ENCODE assay signal across 8 mouse cellular contexts in the genomic region with DNA sequence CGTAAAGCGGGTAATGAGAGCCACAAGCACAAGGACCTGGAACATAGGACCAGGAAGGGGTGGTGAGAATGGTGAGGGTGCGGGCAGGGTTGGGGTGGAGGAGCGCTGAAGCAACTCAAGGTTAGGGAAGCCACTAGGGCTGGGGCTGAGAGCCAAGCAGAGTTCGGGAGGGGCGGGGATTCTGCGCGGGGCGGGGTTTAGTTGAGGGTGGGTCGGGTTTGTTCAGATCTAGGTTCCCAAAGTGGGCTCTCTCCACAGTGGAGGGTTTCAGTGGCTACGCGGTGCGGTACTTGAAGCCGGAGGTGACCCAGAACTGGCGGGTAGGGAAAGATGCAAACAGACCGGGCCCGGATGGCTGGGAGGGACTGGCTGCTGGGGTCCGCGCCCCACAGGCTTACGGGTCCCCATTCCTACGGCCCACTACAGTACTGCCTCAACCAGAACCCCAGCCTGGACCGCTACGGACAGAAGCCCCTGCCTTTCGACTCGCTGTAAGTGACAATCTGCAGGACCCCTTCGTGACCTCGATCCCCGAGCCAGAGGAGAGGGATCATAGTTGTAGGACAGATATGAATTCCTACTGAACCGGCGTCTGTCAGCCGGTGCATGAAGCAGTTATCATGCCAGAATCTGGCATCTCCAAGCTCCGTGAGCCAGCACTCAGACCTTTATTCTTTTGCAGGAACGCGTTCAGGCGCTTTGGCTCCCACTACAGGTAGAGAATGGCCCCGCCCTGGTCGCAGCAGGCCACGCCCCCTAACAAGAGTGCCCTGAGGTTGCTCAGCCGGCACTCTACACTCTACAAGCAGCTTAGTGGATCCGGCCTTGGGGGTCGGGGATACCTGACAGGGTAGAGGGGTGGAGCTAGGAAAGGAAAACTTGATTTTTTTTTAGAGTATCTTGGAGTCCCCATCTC. TPM values are rescaled to one million over a fixed set of nuclear protein-coding genes. Genes with fewer than 3 reads are reported as not detected.
DNase-seq lines count a peak whose midpoint lies in the region; ATAC-seq and TF ChIP-seq lines count a peak whose summit lies in the region.

No protein-coding gene starts in this region.

- no peak for TF ChIP-seq EP300 in heart, postnatal 0 days (IDR thresholded peaks at IDR 0.05; ENCODE audit: low read depth)

- H3K4me1 ChIP-seq in heart, postnatal 0 days (ENCODE audit: control insufficient read depth, insufficient read depth): peaks cover 6% of the 10 kb centered on the region; the same call in 1 of the 2 replicates
- peaks cover 28% of the 10 kb centered on the region for H3K4me1 ChIP-seq in megakaryocyte, embryonic 14.5 days

- peak; percentile 84 for DNase-seq in urinary bladder, postnatal 14 days (ENCODE audit: low spot score)
- DNase-seq in urinary bladder, adult 2 months (ENCODE audit: low spot score): no peak
- peak; percentile 66 for DNase-seq in embryo, embryonic 11 days
- no peak for DNase-seq in heart, postnatal 0 days (ENCODE audit: low spot score)
- DNase-seq in kidney, postnatal 25 days: peak; percentile 89 to 92
- peak; percentile 31 for DNase-seq in right cerebral cortex, postnatal 14 days
- no peak for DNase-seq in layer of hippocampus, adult 18-20 months (ENCODE audit: low spot score in 2 of 2)

- no peaks in the 10 kb centered on the region for H3K27me3 ChIP-seq in heart, postnatal 0 days (ENCODE audit: control insufficient read depth, insufficient read depth, low read length)
- H3K27me3 ChIP-seq in megakaryocyte, embryonic 14.5 days (replicated peaks): peaks cover 51% of the 10 kb centered on the region

- 4% methylated on average over 41 of the region's 41 CpGs for WGBS in heart, postnatal 0 days

- H3K9ac ChIP-seq in heart, postnatal 0 days (replicated peaks; ENCODE audit: low read depth, low read length): no peak overlapping the region

- peak overlapping the region; percentile 37 for H3K4me3 ChIP-seq in heart, postnatal 0 days (ENCODE audit: low read depth, low read length)
- peak overlapping the region; percentile 88 for H3K4me3 ChIP-seq in megakaryocyte, embryonic 14.5 days (replicated peaks)

- H3K9me3 ChIP-seq in heart, postnatal 0 days (replicated peaks; ENCODE audit: control insufficient read depth, low read length): no peaks in the 10 kb centered on the region
- peaks cover 14% of the 10 kb centered on the region for H3K9me3 ChIP-seq in megakaryocyte, embryonic 14.5 days

- peaks cover under 1% of the 10 kb centered on the region for H3K36me3 ChIP-seq in heart, postnatal 0 days (replicated peaks; ENCODE audit: control insufficient read depth, insufficient read depth, low read length)
- peaks cover 18% of the 10 kb centered on the region for H3K36me3 ChIP-seq in megakaryocyte, embryonic 14.5 days (replicated peaks; ENCODE audit: low read length)

- peak overlapping the region; percentile 73 for H3K4me2 ChIP-seq in heart, postnatal 0 days (ENCODE audit: low read depth, low read length)

- no peak overlapping the region for H3K27ac ChIP-seq in heart, postnatal 0 days (ENCODE audit: low read depth)

- peak; percentile 20 for TF ChIP-seq CTCF in heart, postnatal 0 days (IDR thresholded peaks at IDR 0.05; ENCODE audit: low read depth)

- ATAC-seq in heart, postnatal 0 days (ENCODE audit: insufficient read depth, low read depth): peak; percentile 63

RNA-seq across cellular contexts. Expression of gene Tepp, which starts 10.1 kb away (rescaled TPM):
- 1.7 and 3.3 TPM in 2 replicates for polyA plus RNA-seq in urinary bladder, adult 2 months (2012; rRNA removed)
- not detected in 2 replicates for total RNA-seq in heart, postnatal 0 days (2014; rRNA removed; ENCODE audit: low replicate concordance)
- not detected in 2 replicates for polyA plus RNA-seq in heart, postnatal 0 days (2015; fragmentation: Nextera tagmentation; extraction: Ambion mirVana)
- not detected in 2 replicates for polyA plus RNA-seq in megakaryocyte, embryonic 14.5 days (2012; ENCODE audit: insufficient read depth, low replicate concordance)
- total RNA-seq in layer of hippocampus, adult 18-20 months (2021): under 1 TPM in 1 of 2 experiments, not detected in 1; 0.57 TPM

RNA-seq across cellular contexts. Expression of gene Zfp319, which starts 11.3 kb away (rescaled TPM):
- polyA plus RNA-seq in urinary bladder, adult 2 months (2012; rRNA removed): 6.8 and 7.9 TPM in 2 replicates
- 7.0 and 7.8 TPM in 2 replicates for total RNA-seq in heart, postnatal 0 days (2014; rRNA removed; ENCODE audit: low replicate concordance)
- 3.0 and 3.6 TPM in 2 replicates for polyA plus RNA-seq in heart, postnatal 0 days (2015; fragmentation: Nextera tagmentation; extraction: Ambion mirVana)
- 4.3 and 8.2 TPM in 2 replicates for polyA plus RNA-seq in megakaryocyte, embryonic 14.5 days (2012; ENCODE audit: insufficient read depth, low replicate concordance)
- total RNA-seq in layer of hippocampus, adult 18-20 months (2021): 10 to 100 TPM; 17.6 to 18.5 TPM

RNA-seq across cellular contexts. Expression of gene Usb1, which starts 11.6 kb away (rescaled TPM):
- polyA plus RNA-seq in urinary bladder, adult 2 months (2012; rRNA removed): 34.5 and 43.1 TPM in 2 replicates
- 37.3 and 49.0 TPM in 2 replicates for total RNA-seq in heart, postnatal 0 days (2014; rRNA removed; ENCODE audit: low replicate concordance)
- 28.8 and 29.6 TPM in 2 replicates for polyA plus RNA-seq in heart, postnatal 0 days (2015; fragmentation: Nextera tagmentation; extraction: Ambion mirVana)
- 14.1 and 29.0 TPM in 2 replicates for polyA plus RNA-seq in megakaryocyte, embryonic 14.5 days (2012; ENCODE audit: insufficient read depth, low replicate concordance)
- 10 to 100 TPM in 1 of 2 experiments, 1 to 10 TPM in 1; 9.8 to 11.2 TPM for total RNA-seq in layer of hippocampus, adult 18-20 months (2021)

RNA-seq across cellular contexts. Expression of gene Cngb1, which starts 14.1 kb away (rescaled TPM):
- polyA plus RNA-seq in urinary bladder, adult 2 months (2012; rRNA removed): 1.5 and 2.9 TPM in 2 replicates
- not detected in 2 replicates for total RNA-seq in heart, postnatal 0 days (2014; rRNA removed; ENCODE audit: low replicate concordance)
- 1.1 and 1.4 TPM in 2 replicates for polyA plus RNA-seq in heart, postnatal 0 days (2015; fragmentation: Nextera tagmentation; extraction: Ambion mirVana)
- 0.34 and 0.82 TPM in 2 replicates for polyA plus RNA-seq in megakaryocyte, embryonic 14.5 days (2012; ENCODE audit: insufficient read depth, low replicate concordance)
- under 1 TPM; 0.76 to 0.79 TPM for total RNA-seq in layer of hippocampus, adult 18-20 months (2021)

RNA-seq across cellular contexts. Expression of gene Mmp15, which starts 31.6 kb away (rescaled TPM):
- 17.1 and 27.3 TPM in 2 replicates for polyA plus RNA-seq in urinary bladder, adult 2 months (2012; rRNA removed)
- total RNA-seq in heart, postnatal 0 days (2014; rRNA removed; ENCODE audit: low replicate concordance): 132 and 171 TPM in 2 replicates
- polyA plus RNA-seq in heart, postnatal 0 days (2015; fragmentation: Nextera tagmentation; extraction: Ambion mirVana): 30.1 and 32.9 TPM in 2 replicates
- polyA plus RNA-seq in megakaryocyte, embryonic 14.5 days (2012; ENCODE audit: insufficient read depth, low replicate concordance): 0.27 TPM in 1 of 2 replicates, not detected in the other
- 10 to 100 TPM; 13.4 to 13.6 TPM for total RNA-seq in layer of hippocampus, adult 18-20 months (2021)

Comparison
In these comparisons a context has a peak if more than half of its experiments do, and no peak if none do; other contexts are left out.
1. DNase-seq: peak in urinary bladder, postnatal 14 days (single experiment), embryo, embryonic 11 days (single experiment), kidney, postnatal 25 days (2 of 2) and right cerebral cortex, postnatal 14 days (single experiment); none in urinary bladder, adult 2 months (single experiment), heart, postnatal 0 days (single experiment) and layer of hippocampus, adult 18-20 months (0 of 2).